Mouse (Mus musculus) right cerebral cortex, postnatal 36 days (tissue): ENCODE results near the gene Lin52.
"Not testable (repeated sequence)": the region's sequence is repeated elsewhere in the genome, so short reads cannot be mapped to it uniquely, and the experiment has no call there.

ENCODE experiments used
- DNase-seq, 2 experiments: peaks; one replicate each; pipeline ENCODE4 v3.0.0; 2022; ENCODE audit warnings: low spot score in 2 of 2, mixed read lengths in 1 of 2

Lin52 gene

DNA sequence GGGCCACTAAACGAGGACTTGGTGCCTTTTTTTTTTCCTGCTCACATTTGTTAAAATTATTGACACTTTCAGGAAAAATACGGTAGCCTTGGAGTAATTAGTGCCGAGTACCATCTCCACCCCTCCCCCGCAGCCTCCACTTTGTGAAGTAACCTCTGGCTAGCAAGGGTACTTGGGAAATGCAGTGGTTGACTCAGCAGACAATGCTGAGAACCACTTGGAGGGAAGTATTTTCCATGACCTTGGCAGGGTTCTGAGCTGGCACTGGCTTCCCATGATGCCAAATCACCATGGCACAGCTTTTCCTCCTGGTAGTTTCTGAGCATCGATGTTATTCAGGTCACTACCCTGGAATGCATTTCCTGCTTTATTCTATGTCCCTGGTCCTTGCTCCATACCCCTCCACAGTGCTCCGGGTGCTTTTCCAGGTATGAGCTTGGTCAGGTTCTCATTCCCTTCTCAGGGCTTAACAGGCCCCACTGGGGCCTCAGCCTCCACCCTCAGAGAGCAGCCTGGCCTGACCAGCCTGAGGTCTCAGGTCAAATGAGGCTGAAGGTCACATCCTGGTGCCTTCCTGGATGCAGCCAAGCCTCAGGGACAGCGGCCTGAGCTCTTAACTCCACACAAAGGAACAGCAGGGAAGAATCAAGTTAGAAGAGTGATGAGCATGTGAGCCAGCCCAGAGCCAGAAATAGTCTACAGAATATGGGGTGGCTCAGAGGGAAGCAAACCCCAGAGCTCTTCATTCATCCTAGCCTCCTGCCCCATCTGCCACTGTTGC lies 82.7 kb downstream of the Lin52 start:
- no peak for DNase-seq

DNA sequence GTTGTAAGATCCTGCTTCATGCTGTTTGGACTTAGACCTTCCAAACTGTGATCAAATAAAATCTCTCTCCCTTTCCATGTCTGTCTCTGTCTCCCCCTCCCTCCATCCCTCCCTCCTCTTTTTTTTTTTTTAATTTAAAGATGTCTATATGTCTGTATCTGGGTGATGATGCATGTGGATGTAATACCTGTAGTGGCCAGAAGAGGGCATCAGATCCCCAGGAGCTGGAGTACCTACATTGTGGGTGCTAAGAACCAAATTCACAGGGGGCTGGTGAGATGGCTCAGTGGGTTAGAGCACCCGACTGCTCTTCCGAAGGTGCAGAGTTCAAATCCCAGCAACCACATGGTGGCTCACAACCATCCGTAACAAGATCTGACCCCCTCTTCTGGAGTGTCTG lies 88.3 kb downstream of the Lin52 start:
- DNase-seq: not testable (repeated sequence)

DNA sequence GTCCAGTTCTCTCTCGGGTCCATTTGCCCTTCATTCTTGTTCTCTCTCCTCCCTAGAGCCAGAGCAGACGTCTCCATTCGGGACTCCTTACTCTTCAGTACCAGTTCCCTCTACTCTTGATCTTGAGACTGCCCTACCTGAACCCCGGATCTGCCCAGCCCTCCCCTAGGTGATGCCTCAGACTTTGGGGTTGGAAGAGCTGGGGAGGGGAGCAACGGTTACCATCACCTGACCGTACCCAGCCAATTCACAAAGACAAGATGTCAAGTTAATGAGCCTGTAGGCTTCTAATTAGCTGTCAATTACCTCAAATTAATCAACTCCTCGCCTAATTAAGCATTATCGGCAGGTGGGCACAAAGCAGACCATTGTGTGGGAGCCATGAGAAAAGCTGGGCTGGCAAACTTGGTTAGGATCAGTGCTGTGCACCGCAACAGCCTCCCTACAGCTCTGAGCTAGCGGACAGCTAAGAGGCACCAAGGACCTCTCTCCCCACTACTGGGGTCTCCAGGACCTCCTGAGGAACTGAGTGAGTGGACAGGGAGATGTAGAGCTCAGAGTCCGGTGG lies 90.3 kb downstream of the Lin52 start:
- no peak for DNase-seq

DNA sequence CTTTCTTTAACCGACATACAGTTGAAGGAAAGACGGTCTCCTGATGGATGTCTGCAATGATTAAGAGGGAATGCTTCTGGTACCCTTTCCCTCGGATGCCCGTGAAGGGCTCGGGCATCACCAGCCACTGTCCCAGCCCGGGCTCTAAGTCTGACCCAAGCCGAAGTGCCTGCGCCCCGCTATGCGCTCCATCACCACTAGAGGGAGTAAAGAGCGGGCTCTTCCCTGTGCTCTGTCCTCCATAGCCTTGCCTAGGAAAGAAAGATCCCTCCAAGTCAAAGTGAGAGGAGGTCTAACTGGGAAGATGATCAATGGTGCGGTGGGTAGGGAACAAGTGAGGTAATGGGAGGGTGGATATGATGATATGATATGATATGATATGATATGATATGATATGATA lies 94.8 kb downstream of the Lin52 start:
- DNase-seq: no peak

DNA sequence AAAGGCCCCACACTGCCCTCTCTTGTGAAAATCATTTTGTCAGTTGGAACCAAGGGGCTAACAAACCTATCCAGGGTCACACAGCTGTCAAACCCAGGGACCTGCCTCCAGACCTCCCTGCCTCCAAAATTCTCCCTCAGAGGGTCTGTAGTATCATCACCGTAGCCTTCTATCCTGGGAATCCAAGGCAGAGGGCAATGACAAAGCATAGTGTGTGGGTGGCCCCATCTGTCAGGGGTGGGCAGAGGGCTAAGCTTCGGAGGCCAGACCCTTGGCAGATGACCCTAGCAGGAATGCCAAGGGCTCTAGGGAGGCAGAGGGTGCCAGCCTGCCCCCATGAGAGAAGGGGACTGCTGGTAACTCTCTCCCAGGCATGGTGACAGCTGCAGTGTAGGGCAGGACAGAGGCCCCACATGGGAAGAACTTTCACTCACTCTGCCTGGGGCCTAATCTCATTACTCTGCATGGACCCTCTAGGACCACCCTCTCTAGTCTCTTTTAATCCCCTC lies 95.4 kb downstream of the Lin52 start:
- DNase-seq: no peak

DNA sequence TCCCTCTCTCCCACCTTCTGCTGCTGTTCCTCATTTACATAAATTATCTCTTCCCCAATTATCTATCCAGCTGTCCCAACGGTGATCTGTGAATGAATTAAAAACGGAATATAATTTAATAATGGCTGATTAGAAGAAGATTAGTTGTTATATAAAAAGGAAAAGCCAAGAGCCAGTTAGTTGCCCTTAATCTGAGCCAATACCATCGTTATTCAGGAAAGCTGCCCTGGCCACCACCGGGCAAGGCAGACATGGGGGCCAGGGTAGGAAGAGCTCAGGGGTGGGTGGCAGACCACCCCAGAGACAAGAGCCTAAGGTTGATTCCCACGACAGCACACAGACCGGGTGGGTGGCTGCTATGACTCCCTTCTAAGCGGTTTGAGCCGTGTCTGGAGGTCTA lies 97.0 kb downstream of the Lin52 start:
- DNase-seq: no peak

DNA sequence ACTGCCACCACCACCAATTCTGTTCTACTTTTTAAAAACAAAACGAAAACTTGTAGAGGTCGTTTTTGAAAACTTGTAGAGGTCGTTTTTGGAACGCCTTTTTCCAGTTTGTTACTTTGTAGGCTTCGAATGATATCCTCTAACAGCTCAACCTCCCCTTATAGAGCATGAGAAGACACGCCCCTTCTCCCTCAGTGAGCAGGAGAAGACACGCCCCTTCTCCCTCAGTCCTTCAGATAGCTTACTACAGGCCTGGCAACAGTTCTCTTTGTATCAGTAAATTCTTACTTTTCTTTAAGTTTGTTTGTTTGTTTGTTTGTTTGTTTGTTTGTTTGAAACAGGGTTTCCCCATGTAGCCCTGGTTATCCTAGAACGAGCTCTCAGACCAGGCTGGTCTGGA lies 104.0 kb downstream of the Lin52 start:
- DNase-seq: no peak

DNA sequence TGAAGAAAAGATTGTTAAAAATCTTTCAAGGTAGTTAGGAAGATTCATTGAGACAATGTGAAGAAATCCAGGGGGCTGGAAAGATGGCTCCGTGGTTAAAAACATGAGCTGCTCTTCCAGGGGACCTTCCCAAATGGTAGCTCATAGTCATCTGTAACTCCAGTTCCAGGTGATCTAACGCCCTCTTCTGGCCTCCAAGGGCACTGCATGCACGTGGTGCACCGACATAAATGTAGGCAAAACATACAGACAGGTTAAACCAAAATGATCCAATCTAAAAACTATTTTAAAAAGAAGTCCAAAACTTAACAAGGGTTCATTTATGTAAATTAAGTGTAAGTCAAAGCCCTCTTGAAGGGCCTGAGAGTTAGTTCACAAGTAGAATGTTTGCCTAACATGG lies 111.3 kb downstream of the Lin52 start:
- no peak for DNase-seq

DNA sequence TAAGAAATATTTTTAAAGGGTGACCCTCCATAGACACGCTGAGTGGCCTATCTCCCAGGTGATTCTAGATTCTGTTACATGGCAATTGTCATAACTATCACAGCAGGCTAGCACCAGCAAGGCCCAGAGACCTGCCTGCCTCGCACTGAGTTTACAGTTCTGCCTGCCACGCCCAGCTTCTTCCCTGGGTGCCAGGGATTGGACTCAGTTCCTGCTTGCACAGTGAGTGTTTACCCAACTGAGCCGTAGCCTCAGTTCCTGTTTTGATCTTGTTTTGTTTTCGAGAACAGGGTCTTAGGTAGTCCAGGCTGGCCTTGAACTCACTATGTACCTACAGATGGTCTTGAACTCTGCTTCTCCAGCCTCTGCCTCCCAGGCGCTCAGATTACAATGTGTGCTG lies 116.4 kb downstream of the Lin52 start:
- no peak for DNase-seq

DNA sequence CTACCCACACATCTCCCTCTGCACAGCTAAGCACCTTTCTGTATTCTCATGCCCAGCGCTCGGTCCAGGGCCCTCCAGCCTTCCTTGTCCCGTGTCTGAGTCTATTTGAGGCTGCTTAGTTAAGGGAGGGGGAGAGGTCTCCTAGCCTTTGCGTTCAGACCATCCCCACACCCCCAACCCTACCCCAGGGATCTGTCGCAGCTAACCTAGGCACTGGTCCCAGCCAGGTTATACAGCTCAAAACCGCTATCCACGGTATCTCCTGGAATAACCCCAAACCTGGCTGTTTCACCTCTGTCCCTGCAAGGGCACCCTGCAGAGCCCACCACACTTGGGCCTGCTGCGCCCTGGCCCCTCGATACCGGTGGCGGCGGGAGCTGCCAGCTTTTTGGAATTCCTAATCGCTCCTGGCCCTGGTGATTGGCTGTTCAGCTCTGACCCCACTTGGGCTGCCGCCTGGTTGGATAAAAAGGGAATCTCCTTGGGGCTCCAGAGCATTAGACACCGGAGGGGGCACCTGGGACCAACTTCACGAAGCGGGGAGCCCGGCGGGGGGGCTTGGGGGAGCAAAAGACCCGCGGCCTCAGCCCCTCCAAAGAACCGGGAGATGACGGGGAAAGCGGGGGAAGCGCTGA lies 118.2 kb downstream of the Lin52 start, which contains the start of gene Vsx2:
TSS of gene Vsx2 (plus strand) at position 427 of the 635 bp plus-strand sequence.
- no peak for DNase-seq

DNA sequence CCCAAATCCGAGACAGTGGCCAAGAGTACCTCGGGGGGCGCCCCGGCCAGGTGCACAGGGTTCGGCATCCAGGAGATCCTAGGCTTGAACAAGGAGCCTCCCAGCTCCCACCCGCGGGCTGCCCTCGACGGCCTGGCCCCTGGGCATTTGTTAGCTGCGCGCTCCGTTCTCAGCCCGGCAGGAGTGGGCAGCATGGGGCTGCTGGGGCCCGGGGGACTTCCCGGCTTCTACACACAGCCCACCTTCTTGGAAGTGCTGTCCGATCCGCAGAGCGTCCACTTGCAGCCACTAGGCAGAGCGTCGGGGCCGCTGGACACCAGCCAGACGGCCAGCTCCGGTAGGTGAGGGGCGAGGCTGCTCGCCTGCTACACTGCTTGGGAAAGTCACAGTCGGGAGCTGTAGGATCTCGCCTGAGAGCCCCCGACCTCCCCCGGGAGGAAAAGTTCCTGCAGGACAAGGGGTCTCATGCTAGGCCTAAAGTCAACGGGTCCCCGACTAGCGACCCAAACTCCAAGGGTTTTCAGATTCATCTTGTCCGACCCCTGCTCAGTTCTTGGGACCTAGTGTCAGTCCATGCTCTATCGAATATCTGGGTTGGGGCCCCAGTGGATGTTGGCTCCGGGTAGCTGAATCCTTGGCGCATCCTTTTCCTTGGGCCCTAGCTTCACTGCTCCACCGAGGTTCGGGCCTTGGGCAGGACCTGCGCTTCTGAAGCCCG lies 118.9 kb downstream of the Lin52 start:
- DNase-seq: no peak

DNA sequence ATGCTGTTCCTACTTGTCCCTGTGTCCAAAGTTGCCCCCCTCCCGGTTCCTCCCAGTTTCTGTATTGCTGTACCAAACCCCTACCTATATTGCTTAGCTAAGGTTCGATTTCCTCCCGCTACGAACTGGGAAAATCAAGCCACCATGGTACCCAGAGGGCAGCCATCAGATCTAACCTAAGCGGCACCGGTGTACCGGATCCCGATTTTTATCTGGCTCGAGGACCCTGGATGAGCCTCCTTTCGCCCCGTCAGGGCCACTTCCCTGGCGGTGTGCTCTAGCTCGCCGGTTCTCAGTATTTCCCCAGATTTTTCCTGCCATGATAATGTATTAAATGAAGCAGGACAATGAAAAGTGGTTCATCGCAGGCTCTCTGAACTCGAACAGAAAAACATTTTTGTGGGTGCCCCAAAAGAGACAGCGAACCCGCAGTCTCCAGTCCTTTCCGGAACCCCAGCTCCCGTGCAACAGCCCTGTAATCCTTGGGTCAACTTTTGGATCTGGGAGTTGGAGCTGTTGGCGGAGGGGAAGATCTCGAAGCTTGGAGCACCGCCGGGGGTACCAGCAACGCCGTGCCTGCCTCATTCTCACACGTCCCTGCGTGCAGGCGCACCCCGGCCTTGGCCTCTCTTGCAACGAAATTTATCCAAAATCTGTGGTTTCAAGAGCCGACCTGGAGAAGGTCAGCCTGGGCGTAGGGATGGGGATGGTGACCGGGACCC lies 119.6 kb downstream of the Lin52 start:
- no peak for DNase-seq

DNA sequence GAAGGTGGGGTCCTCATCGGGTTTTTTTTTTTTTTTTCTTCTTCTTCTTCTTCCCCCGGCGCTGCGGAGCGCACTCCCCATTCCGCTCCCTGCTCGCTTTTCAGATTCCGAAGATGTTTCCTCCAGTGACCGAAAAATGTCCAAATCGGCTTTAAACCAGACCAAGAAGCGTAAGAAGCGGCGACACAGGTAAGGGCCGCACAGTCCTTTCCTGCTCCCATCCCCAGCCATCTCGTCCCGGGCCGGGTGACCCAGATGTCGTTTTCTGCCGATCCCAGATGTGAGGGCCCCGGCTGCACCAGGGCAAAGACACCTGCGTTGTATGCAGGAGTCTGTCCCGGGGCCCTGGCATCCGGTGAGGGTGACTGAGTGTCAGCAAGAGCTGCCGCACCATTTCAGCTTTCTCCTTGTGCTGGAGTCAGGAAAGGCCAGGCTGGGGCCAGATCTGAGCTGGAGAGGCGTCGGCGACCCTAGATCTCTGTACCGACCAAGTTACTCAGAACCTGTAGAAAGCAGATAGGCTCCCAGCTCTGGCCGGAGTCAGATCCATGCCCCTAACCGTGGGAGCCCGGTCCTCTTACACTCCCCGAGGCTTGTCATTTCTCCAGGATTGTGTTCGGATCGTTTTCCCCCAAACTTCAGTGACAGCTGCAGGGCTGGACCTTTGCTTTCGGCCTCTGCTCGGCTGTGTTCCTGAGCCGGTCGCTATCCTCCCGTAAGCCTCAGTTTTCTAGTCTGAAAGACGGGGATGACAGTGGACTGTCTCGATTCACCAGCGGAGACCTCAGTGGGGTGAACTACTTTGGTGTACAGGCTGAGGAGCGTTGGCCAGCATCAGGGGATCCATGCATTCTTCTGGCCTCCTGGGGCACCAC lies 120.5 kb downstream of the Lin52 start:
- no peak for DNase-seq

DNA sequence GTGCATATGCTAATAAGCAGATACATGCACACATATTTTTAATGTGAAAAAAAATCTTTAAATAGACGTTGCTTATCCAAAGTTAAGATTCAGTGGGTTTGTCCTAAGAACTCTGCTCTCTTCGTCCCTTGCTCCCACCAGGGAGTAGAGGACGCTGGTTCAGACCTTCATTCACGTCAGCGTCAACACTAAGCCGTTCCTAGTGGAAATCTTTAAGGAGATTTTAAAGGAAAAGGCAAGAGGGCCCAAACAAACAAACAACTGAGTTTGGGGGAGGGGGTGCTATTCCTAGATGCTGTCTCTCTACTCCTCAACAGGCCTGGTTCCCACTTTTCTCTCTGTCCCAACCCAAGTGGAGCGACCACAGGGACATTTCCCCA lies 121.1 kb downstream of the Lin52 start:
- no peak for DNase-seq

DNA sequence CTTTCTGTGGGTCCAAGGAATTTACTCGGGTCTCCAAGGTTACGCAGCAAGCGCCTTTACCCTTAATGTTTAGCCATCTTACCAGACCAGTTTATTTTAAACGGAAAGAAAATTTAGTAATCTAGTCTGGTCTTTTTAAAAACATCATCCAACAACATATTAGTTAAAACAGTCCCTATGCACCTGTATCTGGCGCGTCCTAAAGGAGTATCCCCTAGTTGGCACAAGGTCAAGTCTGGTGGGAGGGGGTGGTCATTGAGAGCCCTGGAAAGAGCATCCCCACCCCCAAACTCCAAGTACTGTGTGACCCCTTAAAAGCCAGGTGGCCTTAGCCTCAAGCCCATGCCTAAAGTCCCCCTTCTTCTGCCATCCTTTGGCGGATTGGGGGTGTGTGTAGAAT lies 121.9 kb downstream of the Lin52 start:
- no peak for DNase-seq

DNA sequence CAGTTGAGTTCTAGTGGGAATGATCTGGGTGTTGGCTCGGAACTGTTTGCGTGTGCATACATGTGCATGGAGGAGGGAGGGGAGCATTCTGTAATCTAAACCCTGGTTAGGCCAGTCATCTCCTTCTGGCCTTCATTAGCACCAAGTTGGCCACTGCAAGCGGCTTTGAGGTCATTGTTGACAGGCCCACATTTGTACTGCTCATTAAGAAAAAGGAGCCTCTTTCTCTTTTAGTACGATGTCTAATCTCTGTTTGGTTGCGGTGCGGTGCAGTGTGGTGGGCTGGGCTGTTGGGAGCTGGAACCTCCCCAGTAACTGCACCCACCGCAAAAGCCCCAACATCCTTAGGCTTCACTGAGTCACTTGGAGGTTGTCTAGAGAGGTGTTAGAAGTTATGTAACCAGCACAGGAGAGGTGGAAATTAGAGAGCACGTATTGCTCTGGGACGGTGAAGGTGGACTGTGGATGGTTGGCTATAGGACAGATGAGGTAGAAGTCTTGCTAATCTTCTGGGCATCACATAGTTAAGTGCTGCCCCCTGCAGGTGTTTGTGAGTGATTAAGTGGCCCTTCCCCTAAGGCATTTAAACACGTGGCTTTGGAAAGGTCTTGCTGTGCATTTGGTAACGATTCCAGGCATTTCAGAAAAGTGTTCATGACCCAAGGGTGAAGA lies 126.7 kb downstream of the Lin52 start:
- DNase-seq: no peak

DNA sequence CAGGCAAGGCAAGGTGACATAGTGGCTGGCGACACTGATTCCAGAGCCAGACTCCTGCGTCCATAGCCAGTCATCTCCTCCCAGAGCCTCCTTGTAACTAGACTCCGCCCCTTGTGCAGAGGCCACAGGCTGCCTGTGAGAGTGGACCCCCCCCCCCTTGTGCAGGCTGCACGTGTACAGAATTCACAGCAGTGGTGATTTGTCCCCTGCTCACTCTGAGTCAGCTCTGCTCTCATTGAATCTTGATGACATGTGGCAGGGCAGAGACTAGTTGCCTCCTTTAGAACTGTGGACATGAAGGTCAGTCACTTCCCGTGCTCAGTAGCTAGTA lies 127.2 kb downstream of the Lin52 start:
- no peak for DNase-seq

DNA sequence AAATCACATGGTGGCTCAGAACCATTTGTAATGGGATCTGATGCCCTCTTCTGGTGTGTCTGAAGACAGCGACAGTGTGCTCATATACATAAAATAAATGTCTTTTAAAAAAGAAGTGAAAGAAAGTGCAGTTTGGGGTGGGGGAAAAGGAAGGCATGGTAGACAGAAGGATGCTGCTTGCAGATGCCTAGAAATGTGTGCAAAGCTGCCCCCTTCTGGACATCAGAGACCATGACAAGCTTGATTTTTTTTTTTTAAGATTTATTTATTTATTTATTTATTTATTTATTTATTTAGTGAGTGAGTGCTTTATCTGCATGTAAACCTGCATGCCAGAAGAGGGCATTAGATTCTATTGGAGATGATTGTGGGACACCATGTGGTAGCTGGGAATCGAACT lies 130.1 kb downstream of the Lin52 start:
- DNase-seq: no peak

DNA sequence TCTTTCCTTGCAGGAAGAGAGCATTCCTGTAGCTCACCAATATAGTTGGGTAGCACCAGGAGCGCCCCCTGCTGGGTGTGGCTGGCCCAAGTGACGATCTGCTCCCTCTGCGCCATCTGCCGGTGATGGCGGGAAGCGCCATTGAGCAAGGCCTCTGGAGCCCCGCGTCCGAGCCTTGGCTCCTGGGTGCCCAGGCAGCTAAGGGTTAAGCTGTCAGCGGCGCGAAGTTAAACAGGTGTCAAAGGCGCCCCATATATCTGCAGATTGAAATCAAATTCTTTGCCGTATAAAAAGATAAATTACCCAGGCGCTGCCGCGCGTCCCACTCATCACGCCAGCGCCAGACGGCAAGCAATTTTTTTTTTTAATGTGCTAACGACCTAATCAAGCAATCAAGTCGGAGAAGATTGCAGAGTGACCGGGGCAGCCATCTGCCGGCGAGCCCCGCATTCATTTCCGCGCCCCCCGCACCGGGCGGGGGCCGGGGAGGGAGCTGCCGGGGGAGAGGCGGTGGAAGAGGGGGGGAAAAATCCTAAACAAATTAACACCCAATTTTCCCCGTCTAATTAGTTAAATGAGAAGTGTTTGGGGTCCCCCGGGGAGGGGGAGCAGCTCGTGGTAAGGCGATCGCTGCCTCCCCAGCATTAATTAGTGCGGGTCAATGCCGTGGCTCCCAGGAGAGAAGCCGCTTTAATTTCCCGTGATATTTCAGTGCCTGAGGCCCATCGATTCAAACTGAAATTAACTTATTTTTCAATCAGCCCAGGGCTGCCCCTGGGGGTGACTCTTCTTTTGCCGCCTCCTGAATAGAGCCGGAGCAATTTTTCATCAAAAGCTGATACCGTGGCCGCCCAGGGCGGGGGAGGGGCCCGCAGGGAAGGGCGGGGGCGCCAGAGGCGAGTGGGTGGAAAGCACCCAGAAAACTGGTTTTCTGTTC lies 138.9 kb downstream of the Lin52 start:
- DNase-seq: peak; percentile 89 to 91
